Comparison of ENCODE assay signal across 10 mouse cellular contexts in the genomic region with DNA sequence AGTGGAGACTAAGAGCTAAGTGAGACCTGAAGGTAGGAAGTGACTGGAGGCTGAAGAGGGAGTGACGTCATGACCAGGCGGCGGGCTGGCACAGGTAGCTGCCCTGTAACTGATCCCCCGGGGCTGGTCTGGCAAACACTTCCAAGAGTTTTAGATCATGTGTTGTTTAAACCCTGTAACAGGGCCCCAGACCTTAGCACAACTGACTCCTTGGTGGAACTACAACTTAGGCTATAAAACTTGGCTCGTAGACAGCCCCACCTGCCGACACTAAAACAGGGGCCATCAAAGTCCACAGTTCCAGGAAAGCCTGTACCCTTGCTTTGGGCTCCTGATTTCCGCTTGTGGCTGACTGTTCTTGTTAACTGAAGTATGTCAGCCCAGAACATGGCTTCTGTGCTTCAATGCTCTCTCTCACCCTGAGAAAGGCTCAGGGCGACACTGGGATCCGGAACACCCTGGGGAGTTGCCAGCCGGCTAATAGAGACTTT.
DNase-seq lines count a peak whose midpoint lies in the region; ATAC-seq and TF ChIP-seq lines count a peak whose summit lies in the region.
"Had no signal": no experiment of that assay in that cellular context is flagged by ENCODE, and none has a peak within 500 bp of the region (broad histone marks: within the 10 kb centered on the region; RNA-seq: fewer than 3 reads in every experiment).

No protein-coding gene starts in this region.

- H3K4me1 ChIP-seq in kidney, embryonic 15.5 days, result peaks cover 19% of the 10 kb centered on the region
- H3K4me1 ChIP-seq in lung, embryonic 14.5 days (ENCODE audit: insufficient read depth), result no peaks in the 10 kb centered on the region
- H3K4me1 ChIP-seq in hindbrain, embryonic 10.5 days (replicated peaks), result peaks cover 16% of the 10 kb centered on the region; the same call in 1 of the 2 replicates

- peak; percentile 71 for ATAC-seq in CD4-positive, CD25-positive, alpha-beta regulatory T cell, adult 4 months
- ATAC-seq in activated CD4-positive, CD25-positive, alpha-beta regulatory T cell, adult 4 months, result peak; percentile 50
- peak; percentile 84 for ATAC-seq in kidney, embryonic 15.5 days (replicated peaks; ENCODE audit: low FRiP score)
- no peak for ATAC-seq in lung, embryonic 14.5 days (ENCODE audit: insufficient read depth)
- ATAC-seq in megakaryocyte, adult 5-6 weeks (ENCODE audit: poor library complexity, severe bottlenecking), result no peak

- 29% methylated on average over 10 of the region's 10 CpGs for WGBS in kidney, embryonic 15.5 days
- WGBS in lung, embryonic 14.5 days, result 67% methylated on average over 10 of the region's 10 CpGs
- WGBS in hindbrain, embryonic 10.5 days, result 87% methylated on average over 10 of the region's 10 CpGs

- H3K4me2 ChIP-seq in kidney, embryonic 15.5 days, result peak overlapping the region; percentile 20; the same call in 1 of the 2 replicates
- no peak overlapping the region for H3K4me2 ChIP-seq in lung, embryonic 14.5 days
- H3K4me2 ChIP-seq: neural tube, embryonic 13.5 days had no signal

- H3K9me3 ChIP-seq in kidney, embryonic 15.5 days (replicated peaks), result no peaks in the 10 kb centered on the region
- H3K9me3 ChIP-seq in lung, embryonic 14.5 days (ENCODE audit: low read depth, low read length), result no peaks in the 10 kb centered on the region
- peaks cover 3% of the 10 kb centered on the region; the same call in 1 of the 2 replicates for H3K9me3 ChIP-seq in hindbrain, embryonic 10.5 days
- H3K9me3 ChIP-seq: neural tube, embryonic 13.5 days had no signal

- DNase-seq in lung, embryonic 14.5 days, result peak; percentile 51
- DNase-seq in hindbrain, embryonic 10.5 days (ENCODE audit: low spot score), result no peak
- DNase-seq in cerebellum, postnatal 10 days, result no peak
- DNase-seq: cerebellum, adult 11 months; spleen, adult 18-20 months had no signal

- no peaks in the 10 kb centered on the region for H3K36me3 ChIP-seq in kidney, embryonic 15.5 days
- H3K36me3 ChIP-seq in lung, embryonic 14.5 days (ENCODE audit: insufficient read depth), result no peaks in the 10 kb centered on the region
- H3K36me3 ChIP-seq in hindbrain, embryonic 10.5 days, result no peaks in the 10 kb centered on the region
- H3K36me3 ChIP-seq: neural tube, embryonic 13.5 days had no signal

- TF ChIP-seq CTCF in lung, embryonic 14.5 days (IDR thresholded peaks at IDR 0.05; ENCODE audit: low read depth), result no peak

- no peak overlapping the region for H3K9ac ChIP-seq in kidney, embryonic 15.5 days
- no peak overlapping the region for H3K9ac ChIP-seq in lung, embryonic 14.5 days
- H3K9ac ChIP-seq: neural tube, embryonic 13.5 days had no signal

- peak overlapping the region; percentile 84 for H3K27ac ChIP-seq in kidney, embryonic 15.5 days
- H3K27ac ChIP-seq in lung, embryonic 14.5 days (ENCODE audit: low read depth), result peak overlapping the region; percentile 34; the same call in 1 of the 2 replicates
- H3K27ac ChIP-seq in hindbrain, embryonic 10.5 days, result no peak overlapping the region
- H3K27ac ChIP-seq: neural tube, embryonic 13.5 days had no signal

- no peak overlapping the region for H3K4me3 ChIP-seq in kidney, embryonic 15.5 days (replicated peaks)
- H3K4me3 ChIP-seq in lung, embryonic 14.5 days (ENCODE audit: low read depth, low read length), result no peak overlapping the region
- no peak overlapping the region for H3K4me3 ChIP-seq in hindbrain, embryonic 10.5 days
- H3K4me3 ChIP-seq: neural tube, embryonic 13.5 days had no signal

- no peaks in the 10 kb centered on the region for H3K27me3 ChIP-seq in kidney, embryonic 15.5 days
- no peaks in the 10 kb centered on the region for H3K27me3 ChIP-seq in lung, embryonic 14.5 days (ENCODE audit: insufficient read depth, low read length)
- peaks cover 11% of the 10 kb centered on the region for H3K27me3 ChIP-seq in hindbrain, embryonic 10.5 days (ENCODE audit: insufficient read depth, poor library complexity, severe bottlenecking)

Comparison
In these comparisons a context has a peak if more than half of its experiments do, and no peak if none do; other contexts are left out.
1. ATAC-seq: peak in CD4-positive, CD25-positive, alpha-beta regulatory T cell, adult 4 months (single experiment), activated CD4-positive, CD25-positive, alpha-beta regulatory T cell, adult 4 months (single experiment) and kidney, embryonic 15.5 days (single experiment); none in lung, embryonic 14.5 days (single experiment) and megakaryocyte, adult 5-6 weeks (single experiment).